Mouse (Mus musculus) G1E (cell line): Measurements from ENCODE around the gene Slain2.

ENCODE experiments used
- CTCF ChIP-seq: IDR thresholded peaks from 2 replicates; pipeline ENCODE4 v1.5.1; 2012; ENCODE audit warnings: low read depth, low read length, inconsistent platforms, mixed read lengths
- GATA1 ChIP-seq: IDR thresholded peaks from 2 replicates; pipeline ENCODE4 v1.6.1; 2012; ENCODE audit warnings: borderline replicate concordance, low read length, inconsistent platforms, mixed read lengths
- TAL1 ChIP-seq: conservative IDR thresholded peaks from 2 replicates; pipeline ENCODE4 v1.6.1; 2012; ENCODE audit warnings: low read depth, low read length, inconsistent platforms, mixed read lengths

DNA sequence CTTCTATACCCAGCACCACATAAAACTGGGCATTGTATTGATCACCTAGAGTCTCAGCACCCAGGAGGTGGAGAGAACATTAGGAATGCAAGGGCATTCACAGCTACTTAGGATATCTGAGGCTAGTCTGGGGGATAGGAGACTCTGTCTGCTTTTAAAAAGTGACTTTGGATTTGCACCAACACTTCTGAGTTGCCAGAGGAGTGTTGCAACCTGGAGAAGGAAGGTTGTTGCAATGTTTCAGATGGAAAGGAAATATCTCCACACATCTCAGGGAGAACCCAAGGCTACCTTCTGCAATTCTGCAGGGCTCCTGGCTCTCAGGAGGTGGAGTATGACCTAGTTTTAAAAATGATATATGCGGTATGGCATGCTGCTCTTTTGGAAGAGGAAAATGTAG, 3.7 kb upstream of the Slain2 start:
- no peak for TF ChIP-seq CTCF
- TF ChIP-seq TAL1 = no peak
- no peak for TF ChIP-seq GATA1
